Mouse (Mus musculus) CH12.LX (cell line): ENCODE data around the gene Cyfip2. TPM values are rescaled to one million over a fixed set of nuclear protein-coding genes. Genes with fewer than 3 reads are reported as not detected.

Source experiments
- DNase-seq: peaks from one replicate; pipeline ENCODE4 v3.0.0-alpha.2; 2013; ENCODE audit errors: extremely low read depth
- H3K27ac ChIP-seq: 2 replicates; pipeline ENCODE4 v1.5.1; 2012; ENCODE audit warnings: low read depth, mild to moderate bottlenecking, control low read depth, moderate library complexity; ENCODE audit not compliant: insufficient read depth
- H3K27me3 ChIP-seq: replicated peaks from 2 replicates; pipeline ENCODE3; 2012; ENCODE audit warnings: inconsistent platforms
- H3K36me3 ChIP-seq, 2 experiments: replicated peaks in 1 of 2; 2 replicates each; pipeline versions ENCODE3 to v1.6.1; 2012; ENCODE audit warnings: inconsistent platforms in 1 of 2, low read length in 1 of 2, mild to moderate bottlenecking in 1 of 2, mixed read lengths in 1 of 2, moderate library complexity in 1 of 2; ENCODE audit not compliant: control insufficient read depth in 1 of 2, insufficient read depth in 1 of 2
- H3K4me1 ChIP-seq, 2 experiments: 2 replicates each; pipeline ENCODE4 v1.6.1; 2012; ENCODE audit warnings: inconsistent platforms in 1 of 2, moderate library complexity in 1 of 2; ENCODE audit not compliant: insufficient read depth in 2 of 2, control insufficient read depth in 1 of 2
- H3K4me2 ChIP-seq: 2 replicates; pipeline ENCODE4 v1.6.1; 2012; ENCODE audit warnings: low read depth, mild to moderate bottlenecking, control low read depth; ENCODE audit not compliant: poor library complexity, insufficient read depth, severe bottlenecking
- H3K4me3 ChIP-seq, 3 experiments: fragments of 150-350 bp in 1 of 3; sonication (generic) in 1 of 3; replicated peaks in 1 of 3; 2 replicates each; pipeline versions ENCODE3 to v1.5.1; 2011 to 2012; ENCODE audit warnings: low read depth in 2 of 3, low read length in 2 of 3, mild to moderate bottlenecking in 2 of 3, moderate library complexity in 2 of 3, control low read depth in 1 of 3, improper control_type of control experiment in 1 of 3, inconsistent platforms in 1 of 3, mixed read lengths in 1 of 3; ENCODE audit not compliant: poor library complexity in 1 of 3
- H3K79me2 ChIP-seq: replicated peaks from 2 replicates; pipeline ENCODE4 v1.6.1; 2012; ENCODE audit warnings: mild to moderate bottlenecking, moderate library complexity; ENCODE audit not compliant: control insufficient read depth, poor library complexity, insufficient read depth, severe bottlenecking; ENCODE audit errors: extremely low read depth
- H3K9ac ChIP-seq: 2 replicates; pipeline ENCODE4 v1.6.1; 2012; ENCODE audit warnings: low read depth, mild to moderate bottlenecking, control low read depth, moderate library complexity; ENCODE audit not compliant: insufficient read depth
- H3K9me3 ChIP-seq: replicated peaks from 2 replicates; pipeline ENCODE3; 2012; ENCODE audit warnings: low read length, inconsistent platforms, mixed read lengths
- BHLHE40 ChIP-seq: IDR thresholded peaks from 2 replicates; pipeline ENCODE4 v1.6.1; 2011; ENCODE audit warnings: mild to moderate bottlenecking, low read depth, low read length, improper control_type of control experiment
- CHD1 ChIP-seq: IDR thresholded peaks from 2 replicates; pipeline ENCODE4 v1.6.1; 2012; ENCODE audit warnings: low read depth, low read length, improper control_type of control experiment, inconsistent platforms
- CTCF ChIP-seq, 2 experiments: IDR thresholded peaks in 1 of 2; conservative IDR thresholded peaks in 1 of 2; 2 replicates each; pipeline ENCODE4 v1.5.1; 2011 to 2012; ENCODE audit warnings: low read depth in 2 of 2, low read length in 2 of 2, improper control_type of control experiment in 1 of 2, inconsistent platforms in 1 of 2, mild to moderate bottlenecking in 1 of 2, moderate library complexity in 1 of 2
- E2F4 ChIP-seq: IDR thresholded peaks from 2 replicates; pipeline ENCODE4 v1.6.1; 2011; ENCODE audit warnings: low read depth, low read length, improper control_type of control experiment; ENCODE audit not compliant: insufficient replicate concordance
- EP300 ChIP-seq: IDR thresholded peaks from 2 replicates; pipeline ENCODE4 v1.6.1; 2011; ENCODE audit warnings: low read length, improper control_type of control experiment
- ETS1 ChIP-seq: conservative IDR thresholded peaks from 2 replicates; pipeline ENCODE4 v1.6.1; 2012; ENCODE audit warnings: low read depth, mild to moderate bottlenecking, inconsistent platforms, low read length, improper control_type of control experiment, moderate library complexity
- GABPA ChIP-seq: IDR thresholded peaks from 2 replicates; pipeline ENCODE4 v1.6.1; 2012; ENCODE audit warnings: low read depth, low read length, improper control_type of control experiment, inconsistent platforms; ENCODE audit not compliant: insufficient replicate concordance
- HCFC1 ChIP-seq: IDR thresholded peaks from 2 replicates; pipeline ENCODE4 v1.6.1; 2012; ENCODE audit warnings: low read depth, mild to moderate bottlenecking, inconsistent platforms, low read length, improper control_type of control experiment
- JUN ChIP-seq: IDR thresholded peaks from 2 replicates; pipeline ENCODE4 v1.6.1; 2011; ENCODE audit warnings: low read depth, mild to moderate bottlenecking, low read length, improper control_type of control experiment, moderate library complexity; ENCODE audit not compliant: insufficient read depth
- KAT2A ChIP-seq: IDR thresholded peaks from 2 replicates; pipeline ENCODE4 v1.6.1; 2012; ENCODE audit warnings: low read length, improper control_type of control experiment, inconsistent platforms; ENCODE audit not compliant: insufficient replicate concordance
- MAX ChIP-seq: IDR thresholded peaks from 2 replicates; pipeline ENCODE4 v1.6.1; 2011; ENCODE audit warnings: low read length, improper control_type of control experiment
- MEF2A ChIP-seq: IDR thresholded peaks from 2 replicates; pipeline ENCODE4 v1.6.1; 2014; ENCODE audit warnings: low read depth, mild to moderate bottlenecking, inconsistent platforms, low read length, improper control_type of control experiment, borderline replicate concordance
- MYC ChIP-seq: IDR thresholded peaks from 2 replicates; pipeline ENCODE4 v1.6.1; 2011; ENCODE audit warnings: low read depth, mild to moderate bottlenecking, improper control_type of control experiment, low read length
- PAX5 ChIP-seq: IDR thresholded peaks from 2 replicates; pipeline ENCODE4 v1.6.1; 2012; ENCODE audit warnings: low read length, inconsistent platforms, mixed read lengths
- RAD21 ChIP-seq: IDR thresholded peaks from 2 replicates; pipeline ENCODE4 v1.6.1; 2011; ENCODE audit warnings: low read depth, mild to moderate bottlenecking, low read length, improper control_type of control experiment, moderate library complexity
- RCOR1 ChIP-seq: conservative IDR thresholded peaks from 2 replicates; pipeline ENCODE4 v1.6.1; 2012; ENCODE audit warnings: low read depth, mild to moderate bottlenecking, inconsistent platforms, low read length, improper control_type of control experiment
- TCF12 ChIP-seq: IDR thresholded peaks from 2 replicates; pipeline ENCODE4 v1.6.1; 2014; ENCODE audit warnings: low read depth, mild to moderate bottlenecking, inconsistent platforms, low read length, improper control_type of control experiment
- UBTF ChIP-seq: IDR thresholded peaks from 2 replicates; pipeline ENCODE4 v1.6.1; 2012; ENCODE audit warnings: low read depth, mild to moderate bottlenecking, inconsistent platforms, low read length, improper control_type of control experiment, moderate library complexity
- USF1 ChIP-seq: IDR thresholded peaks from 2 replicates; pipeline ENCODE4 v1.6.1; 2014; ENCODE audit warnings: low read depth, mild to moderate bottlenecking, inconsistent platforms, low read length, improper control_type of control experiment
- USF2 ChIP-seq: conservative IDR thresholded peaks from 2 replicates; pipeline ENCODE4 v1.6.1; 2011; ENCODE audit warnings: low read depth, low read length, improper control_type of control experiment
- ZC3H11A ChIP-seq: IDR thresholded peaks from 2 replicates; pipeline ENCODE4 v1.6.1; 2012; ENCODE audit warnings: low read depth, mild to moderate bottlenecking, inconsistent platforms, low read length, improper control_type of control experiment
- dilution Hi-C: fragments of 300-500 bp; cut with MboI; formaldehyde crosslinking; loops from 2 replicates; pipeline ENCODE4 v1.14.3; 2020; ENCODE audit warnings: low sequenced_read_pairs; ENCODE audit not compliant: extremely low pct_unique_long_range_greater_than_20kb, extremely low pct_ligation_motif_present
- in situ Hi-C: fragments of 300-500 bp; cut with MboI; formaldehyde crosslinking; loops from 3 replicates; pipeline ENCODE4 v1.14.3; 2019; ENCODE audit warnings: low sequenced_read_pairs, low pct_ligation_motif_present, low pct_unique_long_range_greater_than_20kb, mixed read lengths
- polyA plus RNA-seq: library from polyadenylated mRNA; unstranded; fragments of >175 nt; gene quantifications from 2 replicates; pipeline ENCODE4 v1.2.1, GENCODE M21; 2012; ENCODE audit warnings: low read depth; ENCODE audit not compliant: insufficient read length
- total RNA-seq, 2 experiments: library from RNA; depleted of rRNA; stranded (reverse); fragments of 300-350 nt in 1 of 2; fragments of >200 nt in 1 of 2; gene quantifications; 2 replicates each; pipeline ENCODE4 v1.2.3; 2012 to 2014

Cyfip2 gene
- total and polyA plus RNA-seq, 3 experiments: 40.7 to 194 (median 97.6) TPM

DNA sequence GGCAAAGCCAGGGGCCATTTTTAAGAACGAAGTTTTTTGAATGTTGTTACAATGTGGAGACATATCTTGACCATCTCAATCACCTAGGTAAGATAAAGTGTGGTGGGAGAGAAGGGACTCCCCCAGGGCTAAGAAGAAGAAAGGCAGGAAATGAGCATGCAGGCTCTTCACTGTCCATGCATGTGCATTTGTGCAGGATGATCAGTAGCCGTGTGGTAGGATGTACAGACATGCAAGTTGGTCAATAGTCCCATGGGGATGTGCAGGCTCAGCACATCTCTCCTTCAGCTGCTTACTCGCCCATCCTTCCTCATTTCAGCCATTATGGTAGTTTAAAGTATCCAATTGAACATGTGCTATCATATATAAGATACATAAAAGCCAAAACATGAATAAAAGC is 35.8 kb upstream of the Cyfip2 start (continued):
- TF ChIP-seq HCFC1 (no peak), USF2 (no peak), GABPA (no peak), TCF12 (0 out of 2 replicates have a peak, but pooled peaks have one; percentile 7), JUN (no peak)

DNA sequence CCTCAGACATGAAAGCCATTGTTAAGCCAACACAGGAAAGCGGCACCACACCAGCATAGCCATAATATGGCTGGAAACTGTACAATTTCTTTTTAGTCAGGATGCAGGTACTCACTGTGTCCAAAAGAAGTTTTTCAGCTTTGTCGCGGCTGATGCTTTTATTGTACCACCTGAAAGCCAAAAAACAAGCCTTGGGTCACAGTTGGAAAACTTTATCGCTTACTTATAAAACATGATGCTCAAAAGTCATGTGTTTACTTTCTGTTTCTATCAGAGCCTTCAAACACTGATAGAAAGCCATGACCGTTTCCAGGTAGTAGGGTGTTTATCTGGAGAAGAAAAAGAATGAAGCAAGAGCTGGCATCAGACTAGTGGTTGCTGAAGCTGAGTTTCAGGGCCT is 35.1 kb upstream of the Cyfip2 start:
- no peak overlapping the region for H3K9ac ChIP-seq
- no peak overlapping the region for H3K4me3 ChIP-seq
- no peak overlapping the region for H3K4me2 ChIP-seq
- H3K4me1 ChIP-seq: peaks cover 27 to 66% of the 10 kb centered on the region in 2 experiments
- no peaks in the 10 kb centered on the region for H3K27me3 ChIP-seq
- no peak for TF ChIP-seq PAX5
- no peak for TF ChIP-seq E2F4
- TF ChIP-seq CHD1: no peak
- TF ChIP-seq EP300: no peak
- TF ChIP-seq MEF2A: no peak
- no peak for TF ChIP-seq ETS1
- no peak for TF ChIP-seq UBTF
- no peak for TF ChIP-seq JUN
- TF ChIP-seq KAT2A: no peak
- TF ChIP-seq USF1: no peak
- no peak for TF ChIP-seq CTCF (conservative IDR thresholded peaks at IDR 0.05 in 1 of 2, IDR thresholded peaks at IDR 0.05 in 1 of 2; ENCODE audit: low read depth in 2 of 2, low read length in 2 of 2)
- no peak for TF ChIP-seq ZC3H11A
- dilution Hi-C loops: no loop called here
- H3K79me2 ChIP-seq: no peaks in the 10 kb centered on the region
- H3K36me3 ChIP-seq: no peaks in the 10 kb centered on the region
- in situ Hi-C loops: loop anchor here (5.0 kb wide), 1 partner anchor 40 kb away; no protein-coding TSS in a partner anchor
- H3K9me3 ChIP-seq: no peaks in the 10 kb centered on the region
- no peak for DNase-seq
- H3K27ac ChIP-seq: no peak overlapping the region

DNA sequence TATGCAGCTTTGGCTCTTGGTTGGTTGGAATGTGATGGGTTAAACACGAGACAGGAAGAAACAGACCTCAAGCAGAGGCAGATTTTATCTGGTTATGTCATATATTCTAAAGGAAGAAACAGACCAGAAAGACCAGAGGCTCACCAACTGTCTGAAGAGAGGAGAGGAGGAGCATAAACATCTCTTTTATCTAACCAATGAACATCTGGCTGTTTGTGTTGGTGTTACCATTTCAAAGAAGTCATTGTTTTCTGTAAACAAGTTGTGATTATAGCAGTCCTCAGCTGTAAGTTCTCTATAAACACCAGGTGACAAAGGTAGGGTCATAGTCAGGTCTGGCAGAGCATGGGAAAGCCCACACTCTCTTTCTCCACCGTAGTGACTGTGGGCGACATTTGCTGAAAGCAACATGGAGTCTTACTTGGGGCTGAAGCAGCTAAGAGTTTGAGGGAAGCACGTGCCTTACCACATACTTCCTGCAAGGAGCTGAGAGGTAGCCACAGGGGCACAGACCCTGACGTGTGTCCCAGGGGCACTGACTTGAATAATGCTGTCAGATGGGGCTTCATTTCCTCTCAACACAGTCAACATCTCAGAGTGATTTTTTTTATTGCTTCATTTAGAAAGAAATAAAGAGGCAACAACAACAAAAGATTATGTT is 31.4 kb upstream of the Cyfip2 start:
- H3K4me3 ChIP-seq: no peak overlapping the region
- no peak overlapping the region for H3K9ac ChIP-seq
- in situ Hi-C loops: no loop called here
- no peaks in the 10 kb centered on the region for H3K9me3 ChIP-seq
- no peak overlapping the region for H3K27ac ChIP-seq
- H3K4me1 ChIP-seq: peaks cover 23 to 70% of the 10 kb centered on the region in 2 experiments
- H3K27me3 ChIP-seq: no peaks in the 10 kb centered on the region
- H3K36me3 ChIP-seq: no peaks in the 10 kb centered on the region
- no peak overlapping the region for H3K4me2 ChIP-seq
- no peak for TF ChIP-seq RAD21
- no peak for TF ChIP-seq RCOR1
- TF ChIP-seq BHLHE40: peak; percentile 90
- TF ChIP-seq MAX: peak; percentile 80
- 0 out of 2 replicates have a peak, but pooled peaks have one; percentile 12 for TF ChIP-seq TCF12
- no peak; the same call in 1 of the 2 replicates for TF ChIP-seq MYC
- TF ChIP-seq, all 38 proteins: peak for 3
- DNase-seq: peak; percentile 54
- dilution Hi-C loops: no loop called here
- no peaks in the 10 kb centered on the region for H3K79me2 ChIP-seq
